Mouse (Mus musculus): Measurements from ENCODE around the gene Krtcap3. TPM values are rescaled to one million over a fixed set of nuclear protein-coding genes. Genes with fewer than 3 reads are reported as not detected.

Krtcap3 gene
- polyA plus RNA-seq, 1 experiment from 2014 or later = 21.2 TPM

DNA sequence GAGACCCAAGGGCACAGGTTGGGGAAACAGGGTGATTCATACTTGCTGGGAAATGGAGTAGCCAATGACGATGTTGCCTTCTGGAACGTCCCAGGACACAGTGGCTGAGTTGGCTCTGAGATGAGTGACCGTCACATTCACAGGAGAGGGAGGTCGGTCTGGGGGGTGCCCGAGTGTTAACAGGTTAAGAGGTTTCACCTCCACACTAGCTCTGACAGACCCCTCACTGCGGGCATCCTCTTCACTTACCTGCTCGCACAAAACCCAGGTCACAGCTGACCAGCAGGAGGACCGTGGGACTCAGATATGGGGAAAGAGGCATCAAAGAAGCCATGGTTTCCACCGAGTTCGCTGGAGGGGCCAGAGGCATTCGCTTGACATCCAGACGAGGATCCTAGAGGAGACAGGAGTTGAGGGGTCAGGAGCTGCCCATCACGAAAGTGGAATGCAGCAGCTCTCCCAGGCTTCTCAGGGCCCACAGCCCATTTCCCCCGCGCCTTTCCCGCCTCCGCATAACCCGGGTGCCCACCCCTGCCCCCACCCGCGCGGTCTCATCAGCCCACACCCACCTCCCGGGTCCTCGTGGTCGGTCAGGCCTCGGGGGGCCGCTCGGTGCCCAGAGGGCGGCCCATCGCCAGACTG lies 43.6 kb downstream of the Krtcap3 start:
- Histone ChIP-seq H3K27ac (replicated peaks) (peak overlapping the region; percentile 95), H3K9me3 (no peaks in the 10 kb centered on the region), H3K27me3 (replicated peaks; ENCODE audit: low read depth, poor library complexity, severe bottlenecking) (peaks cover 12% of the 10 kb centered on the region; the same call in 1 of the 2 replicates), H3K4me3 (peak overlapping the region; percentile 97), H3K4me1 (peaks cover 35% of the 10 kb centered on the region), H3K36me3 (replicated peaks) (peaks cover 23% of the 10 kb centered on the region)
- no peak for DNase-seq (ENCODE audit: low spot score)
- 3% methylated on average over 29 of the region's 29 CpGs for WGBS

DNA sequence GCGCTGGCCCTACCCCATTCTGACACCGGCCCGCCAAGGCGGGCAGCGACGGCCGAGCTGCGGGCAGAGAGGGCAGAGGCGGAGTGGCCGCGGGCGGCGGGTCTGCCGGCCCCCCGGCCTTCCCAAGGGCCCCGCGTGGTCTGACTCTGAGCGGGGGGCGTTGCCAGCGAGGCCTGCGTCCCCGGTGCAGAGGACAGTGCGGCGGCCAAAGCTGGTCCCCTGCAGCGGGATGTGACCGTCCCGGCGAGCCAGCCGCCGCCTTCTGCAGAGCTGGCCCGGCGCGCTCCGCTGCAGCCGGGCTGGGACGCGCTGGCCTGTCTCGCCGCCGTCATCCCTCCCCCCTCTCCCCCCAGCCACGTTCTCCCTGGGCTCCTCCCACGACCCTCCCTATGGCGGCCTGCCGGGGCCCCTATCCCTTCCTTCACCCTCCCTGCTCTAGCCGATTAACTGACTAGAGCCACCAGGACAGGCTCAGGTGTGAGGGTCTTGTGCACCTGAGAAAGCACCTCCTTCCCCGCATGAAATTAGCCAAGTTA lies 44.2 kb downstream of the Krtcap3 start, which contains the start of gene Fndc4:
TSS of gene Fndc4 (minus strand) at position 475 of the 536 bp plus-strand sequence.
- Histone ChIP-seq H3K27ac (replicated peaks) (peak within 1 kb of the TSS; percentile 95), H3K36me3 (replicated peaks) (peaks cover 23% of the 10 kb centered on the region), H3K9me3 (no peaks in the 10 kb centered on the region), H3K27me3 (replicated peaks; ENCODE audit: low read depth, poor library complexity, severe bottlenecking) (peaks cover 12% of the 10 kb centered on the region; the same call in 1 of the 2 replicates), H3K4me3 (peak within 1 kb of the TSS; percentile 97), H3K4me1 (peaks cover 31% of the 10 kb centered on the region)
- peak; percentile 85 for DNase-seq (ENCODE audit: low spot score)
- under 1% methylated on average over 43 of the region's 46 CpGs for whole genome bisulfite sequencing

DNA sequence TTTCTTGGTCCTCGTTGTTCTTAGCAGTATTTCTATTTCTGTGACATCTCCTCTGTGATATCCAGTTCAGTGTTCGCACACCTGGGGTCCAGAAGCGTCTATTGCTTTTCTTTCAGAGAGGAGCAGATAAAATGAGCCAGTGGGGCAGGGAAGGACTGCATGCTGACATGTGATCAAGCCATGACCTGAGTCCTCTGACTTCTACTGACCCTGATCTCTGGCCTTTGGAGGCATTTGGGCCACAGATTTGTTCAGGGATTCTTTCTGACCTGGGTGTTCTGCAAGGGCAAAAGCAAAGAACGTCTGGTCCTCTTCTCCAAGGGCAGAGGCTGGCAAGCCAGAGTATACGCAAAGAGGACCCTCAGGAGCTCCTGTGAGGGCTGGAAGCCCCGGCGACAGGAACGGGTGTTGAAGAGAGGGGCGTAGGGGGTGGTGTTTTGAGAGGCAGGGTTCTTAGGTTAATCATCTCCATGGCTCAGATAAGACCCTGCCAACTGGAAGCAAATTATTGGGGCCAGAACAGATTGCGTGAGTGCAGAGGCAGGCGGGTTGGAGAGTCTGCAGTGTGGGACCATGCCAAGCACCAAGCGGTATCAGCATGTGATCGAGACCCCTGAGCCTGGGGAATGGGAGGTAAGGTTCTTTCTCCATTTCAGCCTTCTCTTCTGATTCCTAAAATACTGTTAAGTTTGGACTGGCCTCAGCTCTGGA lies 45.7 kb downstream of the Krtcap3 start, which contains the start of gene Gckr:
TSS of gene Gckr (plus strand) at position 397 of the 711 bp plus-strand sequence.
- 76% methylated on average over 13 of the region's 13 CpGs for WGBS
- H3K27me3 ChIP-seq (replicated peaks; ENCODE audit: low read depth, poor library complexity, severe bottlenecking) = peaks cover 12% of the 10 kb centered on the region; the same call in 1 of the 2 replicates
- H3K36me3 ChIP-seq (replicated peaks) = peaks cover 23% of the 10 kb centered on the region
- no peak within 1 kb of the TSS; the same call in 1 of the 2 replicates for H3K27ac ChIP-seq (replicated peaks)
- H3K9me3 ChIP-seq = no peaks in the 10 kb centered on the region
- H3K4me1 ChIP-seq = peaks cover 23% of the 10 kb centered on the region
- H3K4me3 ChIP-seq = peak within 1 kb of the TSS; percentile 97
- no peak for DNase-seq (ENCODE audit: low spot score)

DNA sequence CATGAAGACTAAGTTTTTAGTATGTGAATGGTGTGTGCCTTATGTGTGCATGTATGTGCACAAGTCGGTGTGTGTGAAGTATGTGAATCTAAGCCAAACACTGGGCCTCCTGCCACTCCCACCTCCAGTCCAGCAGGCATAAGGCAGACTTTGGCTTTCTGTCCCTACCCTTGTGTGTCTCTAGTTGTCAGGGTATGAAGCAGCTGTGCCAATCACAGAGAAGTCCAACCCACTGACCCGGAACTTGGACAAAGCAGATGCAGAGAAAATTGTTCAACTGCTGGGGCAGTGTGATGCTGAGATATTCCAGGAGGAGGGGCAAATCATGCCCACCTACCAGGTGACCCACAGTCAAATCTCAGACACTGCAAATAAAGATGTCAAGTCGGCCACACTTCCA lies 46.5 kb downstream of the Krtcap3 start:
- Histone ChIP-seq H3K9me3 (no peaks in the 10 kb centered on the region), H3K27me3 (replicated peaks; ENCODE audit: low read depth, poor library complexity, severe bottlenecking) (peaks cover 12% of the 10 kb centered on the region; the same call in 1 of the 2 replicates)
- WGBS = 81% methylated on average over 3 of the region's 3 CpGs

DNA sequence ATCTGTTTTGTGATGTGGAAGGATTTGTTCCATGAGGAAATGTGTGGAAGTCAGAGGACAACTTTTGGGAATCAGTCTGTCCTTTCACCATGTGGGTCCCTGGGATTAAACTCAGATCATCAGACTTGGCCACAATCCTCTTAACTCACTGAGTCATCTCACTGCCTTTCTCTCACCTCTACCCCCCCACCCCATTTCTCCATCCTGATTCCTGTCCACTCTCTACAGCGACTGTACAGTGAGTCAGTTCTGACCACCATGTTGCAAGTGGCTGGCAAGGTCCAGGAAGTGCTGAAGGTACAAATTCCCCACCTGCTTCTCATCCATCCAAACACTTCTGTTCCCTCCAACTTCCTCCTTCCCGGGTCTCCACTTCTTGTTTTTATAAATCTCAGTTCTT lies 47.0 kb downstream of the Krtcap3 start:
- Histone ChIP-seq H3K27me3 (replicated peaks; ENCODE audit: low read depth, poor library complexity, severe bottlenecking) (peaks cover 12% of the 10 kb centered on the region; the same call in 1 of the 2 replicates), H3K9me3 (no peaks in the 10 kb centered on the region)
- 62% methylated on average over 2 of the region's 2 CpGs for WGBS

More for the DNA sequence above, 46.5 kb downstream of the Krtcap3 start:
- Histone ChIP-seq H3K36me3 (replicated peaks) (peaks cover 17% of the 10 kb centered on the region), H3K4me1 (peaks cover 23% of the 10 kb centered on the region), H3K4me3 (no peak overlapping the region), H3K27ac (replicated peaks) (no peak overlapping the region)
- DNase-seq (ENCODE audit: low spot score) = no peak

DNA sequence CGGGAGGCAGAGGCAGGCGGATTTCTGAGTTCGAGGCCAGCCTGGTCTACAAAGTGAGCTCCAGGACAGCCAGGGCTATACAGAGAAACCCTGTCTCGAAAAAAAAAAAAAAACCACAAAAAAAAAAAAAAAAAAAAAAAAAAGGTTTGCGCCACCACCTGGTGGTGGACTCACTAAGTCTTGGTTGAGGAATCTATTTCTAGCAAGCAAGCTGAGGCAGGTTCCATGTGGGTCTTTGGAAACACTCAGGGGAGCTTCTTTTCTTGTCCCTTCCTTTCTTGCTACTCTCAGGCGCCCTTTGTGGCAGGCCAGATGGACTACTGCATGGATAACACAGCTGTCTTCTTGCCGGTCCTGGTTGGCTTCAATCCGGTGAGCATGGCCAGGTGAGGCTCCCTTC lies 50.4 kb downstream of the Krtcap3 start:
- Histone ChIP-seq H3K4me1 (no peaks in the 10 kb centered on the region), H3K36me3 (replicated peaks) (no peaks in the 10 kb centered on the region), H3K27ac (replicated peaks) (no peak overlapping the region), H3K4me3 (no peak overlapping the region), H3K9me3 (no peaks in the 10 kb centered on the region), H3K27me3 (replicated peaks; ENCODE audit: low read depth, poor library complexity, severe bottlenecking) (peaks cover 12% of the 10 kb centered on the region; the same call in 1 of the 2 replicates)
- DNase-seq (ENCODE audit: low spot score) = no peak
- 73% methylated on average over 8 of the region's 8 CpGs for WGBS

More for the DNA sequence above, 47.0 kb downstream of the Krtcap3 start:
- no peak for DNase-seq (ENCODE audit: low spot score)
- H3K36me3 ChIP-seq (replicated peaks) = peaks cover 12% of the 10 kb centered on the region
- H3K4me3 ChIP-seq = no peak overlapping the region
- no peak overlapping the region for H3K27ac ChIP-seq (replicated peaks)
- peaks cover 23% of the 10 kb centered on the region for H3K4me1 ChIP-seq

Other genes with a start within 250 kb of the Krtcap3 start
- 60.2 and 64.8 TPM in 2 replicates for gene Atraid, start 203.4 kb upstream of the Krtcap3 start, polyA plus RNA-seq (2016; fragmentation: Nextera tagmentation; extraction: Ambion mirVana)
- 9.9 and 12.2 TPM in 2 replicates for gene Slc5a6, start 202.8 kb upstream of the Krtcap3 start, polyA plus RNA-seq (2016; fragmentation: Nextera tagmentation; extraction: Ambion mirVana)
- gene Cad, start 196.9 kb upstream of the Krtcap3 start, polyA plus RNA-seq (2016; fragmentation: Nextera tagmentation; extraction: Ambion mirVana) = 64.6 and 71.3 TPM in 2 replicates
- not detected in 2 replicates for gene Dnajc5g, start 145.4 kb upstream of the Krtcap3 start, polyA plus RNA-seq (2016; fragmentation: Nextera tagmentation; extraction: Ambion mirVana)
- 0.59 and 0.85 TPM in 2 replicates for gene Slc30a3, start 143.5 kb upstream of the Krtcap3 start, polyA plus RNA-seq (2016; fragmentation: Nextera tagmentation; extraction: Ambion mirVana)
- not detected in 2 replicates for gene Trim54, start 135.0 kb upstream of the Krtcap3 start, polyA plus RNA-seq (2016; fragmentation: Nextera tagmentation; extraction: Ambion mirVana)
- gene Ucn, start 112.9 kb upstream of the Krtcap3 start, polyA plus RNA-seq (2016; fragmentation: Nextera tagmentation; extraction: Ambion mirVana) = not detected in 2 replicates
- 63.5 and 70.1 TPM in 2 replicates for gene Mpv17, start 97.4 kb upstream of the Krtcap3 start, polyA plus RNA-seq (2016; fragmentation: Nextera tagmentation; extraction: Ambion mirVana)
- gene Gm29609, start 71.8 kb upstream of the Krtcap3 start, polyA plus RNA-seq (2016; fragmentation: Nextera tagmentation; extraction: Ambion mirVana) = 1.5 TPM in 2 replicates
- gene Gtf3c2, start 71.5 kb upstream of the Krtcap3 start, polyA plus RNA-seq (2016; fragmentation: Nextera tagmentation; extraction: Ambion mirVana) = 123 and 124 TPM in 2 replicates
- gene Snx17, start 58.5 kb upstream of the Krtcap3 start, polyA plus RNA-seq (2016; fragmentation: Nextera tagmentation; extraction: Ambion mirVana) = 125 and 127 TPM in 2 replicates
- gene Eif2b4, start 58.3 kb upstream of the Krtcap3 start, polyA plus RNA-seq (2016; fragmentation: Nextera tagmentation; extraction: Ambion mirVana) = 81.4 and 91.1 TPM in 2 replicates
- gene Zfp513, start 49.4 kb upstream of the Krtcap3 start, polyA plus RNA-seq (2016; fragmentation: Nextera tagmentation; extraction: Ambion mirVana) = 11.4 and 12.3 TPM in 2 replicates
- 185 and 197 TPM in 2 replicates for gene Ppm1g, start 31.0 kb upstream of the Krtcap3 start, polyA plus RNA-seq (2016; fragmentation: Nextera tagmentation; extraction: Ambion mirVana)
- gene Nrbp1, start 10.8 kb upstream of the Krtcap3 start, polyA plus RNA-seq (2016; fragmentation: Nextera tagmentation; extraction: Ambion mirVana) = 140 and 143 TPM in 2 replicates
- 0.40 TPM in 1 of 2 replicates, not detected in the other for gene Gm9970, start 10.5 kb upstream of the Krtcap3 start, polyA plus RNA-seq (2016; fragmentation: Nextera tagmentation; extraction: Ambion mirVana)
- gene Ift172, start 39.4 kb downstream of the Krtcap3 start, polyA plus RNA-seq (2016; fragmentation: Nextera tagmentation; extraction: Ambion mirVana) = 37.3 and 39.2 TPM in 2 replicates
- 54.6 and 57.1 TPM in 2 replicates for gene Fndc4, start 44.4 kb downstream of the Krtcap3 start, polyA plus RNA-seq (2016; fragmentation: Nextera tagmentation; extraction: Ambion mirVana)
- 0.19 and 0.29 TPM in 2 replicates for gene Gckr, start 45.8 kb downstream of the Krtcap3 start, polyA plus RNA-seq (2016; fragmentation: Nextera tagmentation; extraction: Ambion mirVana)
- 76.5 and 77.9 TPM in 2 replicates for gene Zfp512, start 200.7 kb downstream of the Krtcap3 start, polyA plus RNA-seq (2016; fragmentation: Nextera tagmentation; extraction: Ambion mirVana)
- gene 4930548H24Rik, start 234.0 kb downstream of the Krtcap3 start, polyA plus RNA-seq (2016; fragmentation: Nextera tagmentation; extraction: Ambion mirVana) = 0.11 and 0.16 TPM in 2 replicates
- gene Gpn1, start 243.1 kb downstream of the Krtcap3 start, polyA plus RNA-seq (2016; fragmentation: Nextera tagmentation; extraction: Ambion mirVana) = 110 and 113 TPM in 2 replicates

All from embryonic facial prominence, embryonic 10.5 days (tissue).